ENCODE assay signal across 23 mouse cellular contexts in the genomic region with DNA sequence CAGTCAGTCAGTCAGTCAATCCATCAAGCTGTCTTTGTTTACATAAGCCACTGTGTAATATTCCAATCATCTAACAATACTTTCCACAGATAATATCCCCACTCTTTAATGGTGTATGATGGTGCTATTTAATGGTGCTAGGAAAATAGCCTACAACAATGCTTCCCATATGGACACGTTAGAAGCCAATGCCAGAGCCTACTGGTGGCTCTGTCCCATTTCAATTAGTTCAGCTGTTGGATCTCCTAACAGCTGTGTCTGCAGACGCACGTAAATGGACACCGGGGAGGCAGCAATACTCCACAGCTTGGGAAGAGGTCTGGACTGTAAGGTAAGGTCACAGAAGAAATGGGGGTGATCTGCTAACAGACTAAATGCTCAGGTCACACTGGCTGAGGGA.
"Had no signal": no experiment of that assay in that cellular context is flagged by ENCODE, and none has a peak within 500 bp of the region (broad histone marks: within the 10 kb centered on the region; RNA-seq: fewer than 3 reads in every experiment).

No protein-coding gene starts in this region.

- H3K9ac ChIP-seq: limb, embryonic 15.5 days; liver, embryonic 14.5 days; liver, postnatal 0 days; lung, embryonic 14.5 days; midbrain, embryonic 12.5 days; midbrain, embryonic 15.5 days; neural tube, embryonic 13.5 days; stomach, embryonic 15.5 days had no signal

- DNase-seq: kidney, adult 11 months; kidney, adult 8-10 months; kidney, postnatal 14 days; kidney, postnatal 4 days; left cerebral cortex, postnatal 4 days; liver, postnatal 0 days; lung, embryonic 14.5 days; right cerebral cortex, adult 18-20 months; right cerebral cortex, postnatal 14 days; right cerebral cortex, postnatal 4 days; spleen, adult 18-20 months; thymus, adult 18-20 months; thymus, postnatal 14 days; thymus, postnatal 4 days had no signal

- H3K9me3 ChIP-seq: limb, embryonic 15.5 days; midbrain, embryonic 12.5 days; midbrain, embryonic 15.5 days; neural tube, embryonic 13.5 days; stomach, embryonic 15.5 days had no signal

- H3K4me3 ChIP-seq: limb, embryonic 15.5 days; midbrain, embryonic 12.5 days; midbrain, embryonic 15.5 days; neural tube, embryonic 13.5 days; stomach, embryonic 15.5 days had no signal

- H3K4me1 ChIP-seq: limb, embryonic 15.5 days; midbrain, embryonic 12.5 days; midbrain, embryonic 15.5 days; stomach, embryonic 15.5 days had no signal

- H3K4me2 ChIP-seq: limb, embryonic 15.5 days; liver, embryonic 11.5 days; lung, embryonic 14.5 days; midbrain, embryonic 12.5 days; midbrain, embryonic 15.5 days; neural tube, embryonic 13.5 days; stomach, embryonic 15.5 days had no signal

- H3K27me3 ChIP-seq: limb, embryonic 15.5 days; midbrain, embryonic 12.5 days; midbrain, embryonic 15.5 days; neural tube, embryonic 13.5 days; stomach, embryonic 15.5 days had no signal

- ATAC-seq: liver, postnatal 0 days; lung, postnatal 0 days; midbrain, embryonic 15.5 days had no signal

- H3K36me3 ChIP-seq: limb, embryonic 15.5 days; midbrain, embryonic 12.5 days; midbrain, embryonic 15.5 days; stomach, embryonic 15.5 days had no signal

- H3K27ac ChIP-seq: limb, embryonic 15.5 days; liver, embryonic 14.5 days; macrophage; midbrain, embryonic 12.5 days; midbrain, embryonic 15.5 days; neural tube, embryonic 13.5 days; stomach, embryonic 15.5 days had no signal
